Mouse (Mus musculus): Measurements from ENCODE around the gene Prkcz.
"Not testable (repeated sequence)": the region's sequence is repeated elsewhere in the genome, so short reads cannot be mapped to it uniquely, and the experiment has no call there.

Gene Prkcz

DNA sequence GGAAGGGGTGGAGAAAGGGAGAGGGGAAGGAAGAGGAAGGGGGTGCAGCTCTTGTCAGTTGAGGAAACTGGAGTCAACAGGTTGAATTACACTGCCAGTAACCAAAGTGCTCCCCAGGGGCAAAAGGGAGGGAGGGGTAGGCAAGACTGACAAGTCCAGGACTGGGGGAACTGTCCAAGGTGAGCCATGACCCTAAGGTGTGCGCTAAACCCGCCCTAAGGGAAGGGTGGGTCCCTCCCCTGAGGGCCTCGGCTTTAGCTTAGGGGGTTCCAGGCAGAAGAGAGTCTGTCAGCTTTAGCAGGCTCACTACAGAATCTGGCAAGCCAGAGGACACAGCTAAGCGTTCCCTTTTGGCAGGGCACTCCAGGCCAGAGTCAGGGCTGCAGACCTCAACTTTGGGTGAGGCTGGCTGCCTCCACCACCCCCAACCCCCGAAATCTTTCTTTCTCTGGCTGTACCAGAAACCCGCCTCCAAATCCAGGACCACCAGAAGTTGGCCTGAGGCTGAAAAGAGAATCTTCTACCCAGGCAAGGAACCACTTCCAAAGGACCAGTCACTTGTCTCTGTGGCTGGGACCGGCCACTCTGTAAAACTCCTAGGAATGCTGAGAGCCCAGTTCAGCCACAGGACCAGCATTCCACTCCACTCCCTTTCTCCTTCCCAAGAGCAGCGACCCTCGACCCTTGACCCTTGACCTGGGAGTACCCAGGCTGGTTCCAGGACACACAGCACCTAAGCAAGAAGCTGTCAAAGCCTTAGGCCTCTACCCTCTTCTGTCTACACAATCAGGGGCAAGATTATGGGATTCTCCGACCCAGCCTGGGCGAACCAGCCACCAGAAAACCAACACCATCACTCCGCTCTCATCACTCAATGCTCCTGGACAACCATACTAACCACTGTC, 1.3 kb downstream of the Prkcz start:
- DNase-seq (ENCODE audit: low spot score), result peak; percentile 55

DNA sequence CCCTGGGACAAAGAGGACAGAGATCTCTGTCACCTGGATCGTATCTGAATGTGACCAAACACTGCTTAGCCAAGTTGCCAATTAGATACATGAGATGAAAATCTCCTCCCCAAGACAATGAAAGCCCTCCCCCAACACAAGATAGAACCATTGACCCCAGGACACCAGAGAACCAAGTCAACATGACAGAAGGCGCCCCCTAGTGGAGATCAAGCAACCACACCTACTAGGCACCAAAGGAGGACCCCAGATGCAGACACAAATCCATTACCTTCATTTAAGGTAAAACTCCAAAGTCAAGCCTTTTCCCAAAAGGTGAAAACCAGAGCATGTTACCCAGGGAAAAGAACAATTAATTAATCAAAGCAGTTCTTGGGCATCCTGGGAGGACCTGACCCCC, 3.6 kb downstream of the Prkcz start:
- no peak for DNase-seq (ENCODE audit: low spot score)

DNA sequence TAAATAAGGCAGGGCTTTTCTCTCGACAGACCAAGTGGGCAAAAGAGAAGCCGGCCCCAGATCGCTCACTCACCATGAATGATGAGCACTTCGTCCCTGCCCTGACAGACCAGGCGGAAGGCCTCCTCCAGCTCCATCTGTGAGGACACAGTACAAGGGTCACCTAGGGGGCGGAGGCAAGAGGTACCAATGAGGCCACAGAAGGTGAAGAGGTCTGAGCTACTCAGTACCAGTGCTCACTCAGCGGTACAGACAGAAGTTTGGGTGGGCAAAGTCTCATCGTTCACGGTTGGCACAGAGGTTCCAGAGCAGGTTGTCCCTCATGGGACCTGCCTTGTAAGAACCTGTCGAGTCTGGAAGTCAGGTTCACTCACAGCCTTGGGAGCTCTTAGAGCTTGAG, 4.8 kb downstream of the Prkcz start:
- DNase-seq (ENCODE audit: low spot score), result no peak

DNA sequence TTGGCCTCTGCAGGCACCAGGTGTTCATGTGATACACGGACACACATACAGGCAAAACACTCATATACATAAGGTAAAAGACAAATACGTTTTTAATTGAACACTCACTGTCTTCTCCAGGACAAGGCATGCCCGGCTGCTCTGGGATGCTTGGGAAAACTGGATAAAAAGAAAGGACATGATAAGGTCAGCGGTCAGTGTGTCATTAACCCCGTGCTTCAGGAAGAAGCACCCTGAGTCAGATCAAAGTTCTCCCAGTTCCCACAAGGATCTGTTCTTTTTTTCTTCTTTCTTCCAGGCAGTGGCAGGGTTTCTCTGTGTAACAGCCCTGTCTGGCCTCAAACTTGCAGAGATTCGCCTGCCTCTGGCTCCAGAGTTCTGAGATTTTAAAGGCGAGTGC, 6.6 kb downstream of the Prkcz start:
- DNase-seq (ENCODE audit: low spot score), result no peak

DNA sequence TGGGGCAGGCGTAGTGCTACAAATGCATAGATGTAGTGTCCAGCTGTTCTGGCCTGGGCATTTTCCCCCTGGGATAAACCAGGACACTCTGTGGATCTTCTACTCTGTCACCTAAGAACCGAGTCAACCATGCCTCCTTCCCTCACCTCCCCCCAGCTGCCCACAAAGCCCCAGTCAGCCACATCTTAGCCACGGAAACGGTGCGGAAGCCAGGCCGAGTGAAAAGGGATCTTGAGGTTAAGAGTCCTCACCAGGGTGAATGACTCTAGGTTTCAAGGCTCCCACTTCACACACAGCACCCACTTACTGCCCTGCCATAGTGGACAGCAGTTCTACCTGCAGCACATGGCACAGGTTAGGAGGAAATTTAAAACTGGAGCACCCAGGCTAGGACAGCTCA, 7.1 kb downstream of the Prkcz start:
- no peak for DNase-seq (ENCODE audit: low spot score)

DNA sequence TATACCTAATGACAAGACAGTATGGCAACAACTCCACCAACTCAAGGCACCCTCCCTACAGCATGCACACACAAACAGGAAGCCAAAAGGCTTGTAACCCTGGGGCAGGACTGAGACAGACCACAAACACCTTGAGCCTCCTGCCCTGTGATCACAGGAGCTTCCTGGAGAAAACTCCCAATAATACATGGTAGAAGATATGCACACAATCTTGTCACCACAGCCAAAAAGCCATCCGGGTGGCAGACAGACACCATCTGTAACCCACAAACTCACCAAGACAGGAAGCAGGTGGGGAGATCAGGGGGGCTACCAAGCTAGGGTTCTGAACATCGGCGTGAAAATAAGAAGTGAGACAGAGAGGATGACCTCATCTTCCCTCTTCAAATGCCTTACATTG, 8.6 kb downstream of the Prkcz start:
- no peak for DNase-seq (ENCODE audit: low spot score)

DNA sequence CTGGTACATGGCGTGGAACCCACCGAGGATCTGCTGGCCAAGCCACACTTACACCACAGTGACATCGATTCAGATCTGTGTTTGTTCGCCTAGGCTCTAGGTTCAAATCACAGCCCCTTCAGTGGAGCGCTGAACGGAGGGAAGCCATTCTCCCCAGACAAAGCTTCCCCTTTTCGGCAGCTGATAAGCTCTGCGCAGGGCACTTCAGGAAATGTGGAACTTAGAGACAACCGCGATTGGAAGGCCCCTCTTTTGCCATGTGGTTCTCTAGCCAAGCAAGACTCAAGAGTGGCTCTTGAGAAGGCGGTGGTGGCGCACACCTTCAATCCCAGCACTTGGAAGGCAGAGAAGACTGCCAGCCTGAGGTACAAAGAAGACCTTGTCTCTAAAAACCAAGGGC, 14.8 kb downstream of the Prkcz start:
- no peak for DNase-seq (ENCODE audit: low spot score)

DNA sequence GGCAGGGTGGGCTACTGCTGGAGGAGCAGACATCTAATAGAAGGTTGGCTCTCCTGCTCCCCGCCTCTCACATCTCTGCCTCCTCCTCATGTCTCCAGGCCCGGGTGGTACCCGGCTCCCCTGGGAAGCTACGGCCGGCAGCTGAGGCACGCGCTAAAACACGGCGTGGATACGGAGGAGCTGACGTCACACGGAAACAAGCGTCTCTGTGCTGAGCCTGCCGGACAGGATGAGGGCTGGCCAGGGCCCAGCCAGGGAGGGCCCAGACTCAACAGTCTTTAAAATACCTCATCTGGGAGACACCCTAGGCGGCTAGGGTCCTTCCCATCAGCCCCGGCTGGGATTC, 15.6 kb downstream of the Prkcz start:
- peak; percentile 84 for DNase-seq (ENCODE audit: low spot score)

DNA sequence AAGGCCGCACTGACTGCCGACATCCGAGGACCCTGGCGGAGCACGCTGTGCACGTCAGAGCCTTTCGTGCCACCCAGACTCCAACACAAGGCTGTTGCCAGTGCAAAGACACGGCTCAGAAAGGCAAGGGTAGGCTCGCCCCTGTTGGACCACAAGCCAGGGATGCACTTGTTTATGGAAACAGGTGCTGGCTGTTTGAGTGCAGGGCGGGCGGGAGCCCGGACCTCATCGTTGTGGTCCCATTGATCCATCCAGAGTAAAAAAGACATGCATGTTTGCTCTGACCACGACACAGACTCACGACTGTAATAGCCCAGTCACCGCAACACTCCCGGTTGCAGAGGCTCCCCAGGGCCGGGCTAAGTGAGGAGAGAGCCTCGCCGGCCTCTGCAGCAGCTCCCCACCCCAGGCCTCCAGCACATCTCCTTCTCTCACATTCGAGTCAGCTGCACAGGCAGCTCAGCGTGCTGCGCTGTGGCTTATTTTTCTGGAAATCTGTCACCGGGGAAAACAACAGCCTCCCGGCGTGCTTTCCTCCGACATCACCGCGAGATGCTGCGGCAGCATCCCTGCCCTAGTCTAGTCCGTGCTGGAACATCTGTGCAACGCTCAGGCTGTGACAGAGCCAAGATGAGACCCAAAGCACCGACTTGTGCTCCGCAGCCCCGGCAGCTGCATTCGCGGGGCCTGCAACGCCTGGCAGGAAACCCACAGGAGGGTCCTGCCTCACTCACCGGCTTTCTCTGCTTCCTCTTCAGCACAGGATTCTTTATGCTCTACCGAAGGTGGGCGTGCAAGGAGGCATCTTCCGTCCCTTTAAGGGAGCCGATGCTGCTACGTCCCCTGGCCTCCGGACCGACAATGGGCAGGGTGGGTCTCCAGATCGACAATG, 16.2 kb downstream of the Prkcz start:
- DNase-seq (ENCODE audit: low spot score), result peak; percentile 55

DNA sequence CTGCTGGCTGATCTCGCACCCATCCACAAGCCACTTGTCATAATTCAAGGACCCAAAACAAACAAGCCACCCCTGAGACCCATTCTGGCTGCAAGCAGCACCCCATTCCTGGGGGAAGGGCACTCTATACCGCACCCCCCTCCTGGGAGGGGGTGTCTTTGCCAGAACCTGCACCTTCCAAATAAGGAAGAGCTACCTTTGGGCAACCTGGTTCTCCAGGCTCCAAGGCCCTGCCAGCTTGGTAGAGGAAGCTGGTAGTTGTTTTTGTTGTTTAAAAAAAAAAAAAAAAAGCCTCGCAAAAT, 16.9 kb downstream of the Prkcz start:
- no peak for DNase-seq (ENCODE audit: low spot score)

DNA sequence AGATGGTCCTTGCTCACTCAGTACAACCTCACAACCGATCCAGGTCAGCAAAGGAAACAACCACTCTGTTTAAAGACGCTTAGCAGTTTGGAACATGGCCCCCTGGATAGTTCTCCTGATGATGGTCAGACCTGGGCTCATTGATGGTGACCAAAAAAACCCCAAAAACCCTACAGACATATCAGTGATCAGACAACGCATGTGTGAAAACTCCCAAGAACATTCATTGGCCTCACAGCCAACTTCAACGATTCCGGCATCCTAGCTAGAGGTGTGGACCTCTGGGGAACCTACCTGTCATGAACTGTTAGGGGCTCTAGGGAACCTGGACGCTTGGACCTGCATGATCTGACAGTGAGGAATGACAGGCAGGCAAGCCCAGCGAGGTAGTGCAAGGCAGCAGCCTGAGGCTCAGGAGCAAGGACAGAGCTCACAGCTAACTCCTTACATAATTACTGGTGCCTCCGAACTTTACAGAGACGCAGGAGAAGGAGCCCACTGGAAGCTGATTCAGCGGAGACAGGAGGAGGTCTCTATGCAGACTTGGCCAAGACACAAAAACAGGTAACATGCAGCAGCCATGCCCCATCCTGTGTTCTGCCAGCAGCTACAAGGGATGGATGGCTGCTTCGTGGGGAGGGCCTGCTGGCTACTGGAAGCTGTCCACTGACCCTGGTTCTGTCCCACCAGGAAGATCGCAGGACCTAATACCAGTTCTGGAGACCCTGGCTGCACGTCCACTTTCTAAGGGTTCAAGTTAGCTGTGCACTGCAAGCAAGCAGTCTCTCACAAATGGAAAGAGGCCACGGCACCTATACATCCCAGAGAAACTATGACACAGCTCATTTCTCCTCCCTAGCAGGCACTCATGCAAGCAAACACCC, 17.5 kb downstream of the Prkcz start:
- no peak for DNase-seq (ENCODE audit: low spot score)

DNA sequence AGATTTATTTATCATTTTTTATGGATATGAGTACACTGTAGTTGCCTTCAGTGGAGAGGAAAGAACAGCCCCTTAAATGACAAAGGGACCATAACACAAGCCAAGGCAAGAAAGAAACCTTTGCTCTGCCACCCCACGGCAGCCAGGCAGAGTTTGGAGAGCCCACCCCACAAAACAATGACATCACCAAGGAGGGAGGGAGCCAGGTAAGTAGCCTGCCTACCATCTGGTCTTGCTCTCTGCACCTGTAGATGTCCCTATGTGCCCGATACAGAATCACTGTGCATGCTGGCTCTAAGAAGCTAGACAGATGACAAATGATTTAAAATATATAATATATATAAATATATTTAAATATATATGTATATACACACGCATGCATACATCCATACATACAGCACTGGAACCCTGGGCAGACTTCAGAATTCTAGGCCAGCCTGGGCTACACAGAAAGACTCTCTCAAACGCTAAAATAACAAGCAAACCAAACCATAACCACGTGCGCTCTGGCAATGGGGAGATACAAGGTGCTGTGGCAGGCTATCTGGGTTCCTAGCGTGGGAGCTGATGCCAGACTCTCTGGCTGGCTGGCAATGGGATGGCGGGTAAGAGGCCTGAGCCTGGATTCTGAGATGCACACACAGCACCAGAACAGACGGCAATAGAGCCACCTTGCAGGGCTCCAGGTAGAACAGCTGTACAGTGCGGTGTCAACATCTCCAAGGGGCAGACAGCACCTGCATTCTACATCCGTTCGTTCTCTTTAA, 24.7 kb downstream of the Prkcz start:
- DNase-seq (ENCODE audit: low spot score), result no peak

DNA sequence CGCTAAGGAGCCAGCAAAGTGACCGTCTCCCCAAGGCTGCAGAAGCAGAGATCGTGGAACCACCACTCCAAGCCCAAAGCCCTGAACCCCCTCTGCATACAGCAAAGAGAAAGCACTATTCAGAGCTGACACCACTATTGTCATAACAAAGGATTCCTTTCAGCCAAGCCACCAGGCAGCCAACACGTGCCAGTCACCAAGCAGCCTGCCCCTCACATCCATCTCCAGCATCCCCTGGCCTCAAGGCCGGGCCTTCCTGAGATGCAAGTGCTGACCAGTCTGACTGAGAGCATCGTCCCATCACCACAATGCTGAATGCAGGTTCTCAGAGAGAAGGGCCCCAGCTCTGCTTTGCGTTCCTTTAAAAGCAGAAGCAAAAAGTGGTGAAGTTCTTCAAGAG, 28.9 kb downstream of the Prkcz start:
- DNase-seq (ENCODE audit: low spot score), result no peak

DNA sequence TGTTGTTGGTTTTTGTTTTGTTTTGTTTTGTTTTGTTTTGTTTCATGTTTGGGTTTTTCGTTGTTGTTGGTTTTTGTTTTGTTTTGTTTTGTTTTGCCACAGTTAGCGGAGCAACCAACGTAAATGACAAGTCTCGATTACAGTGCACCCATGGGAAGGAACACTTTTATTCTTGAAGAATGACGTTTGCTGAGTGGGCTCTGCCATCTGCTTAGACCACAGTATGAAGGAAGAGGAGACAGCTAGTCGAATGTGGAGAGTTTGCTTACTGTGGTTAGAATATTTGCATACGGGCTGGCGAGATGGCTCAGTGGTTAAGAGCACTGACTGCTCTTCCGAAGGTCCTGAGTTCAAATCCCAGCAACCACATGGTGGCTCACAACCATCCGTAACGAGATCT, 32.8 kb downstream of the Prkcz start:
- not testable (repeated sequence) for DNase-seq (ENCODE audit: low spot score)

DNA sequence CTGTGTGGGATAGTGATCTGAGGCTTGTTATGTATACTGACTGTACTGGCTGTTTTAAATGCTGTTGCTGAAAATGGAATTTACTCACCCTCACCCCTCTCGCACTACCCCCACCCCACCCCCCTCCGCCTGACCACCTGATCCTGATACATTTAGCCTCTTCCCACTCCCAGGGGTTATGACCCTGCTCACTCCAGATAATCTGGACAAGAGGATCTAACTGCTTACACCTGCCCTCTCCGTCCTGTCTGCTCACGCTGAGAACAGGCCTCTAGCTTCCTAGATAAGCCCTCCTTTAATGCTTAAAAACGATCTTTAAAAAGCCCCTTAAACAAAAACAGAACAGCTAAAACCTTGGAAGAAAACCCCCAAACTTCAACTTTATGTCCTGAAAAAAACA, 35.4 kb downstream of the Prkcz start:
- DNase-seq (ENCODE audit: low spot score), result no peak

DNA sequence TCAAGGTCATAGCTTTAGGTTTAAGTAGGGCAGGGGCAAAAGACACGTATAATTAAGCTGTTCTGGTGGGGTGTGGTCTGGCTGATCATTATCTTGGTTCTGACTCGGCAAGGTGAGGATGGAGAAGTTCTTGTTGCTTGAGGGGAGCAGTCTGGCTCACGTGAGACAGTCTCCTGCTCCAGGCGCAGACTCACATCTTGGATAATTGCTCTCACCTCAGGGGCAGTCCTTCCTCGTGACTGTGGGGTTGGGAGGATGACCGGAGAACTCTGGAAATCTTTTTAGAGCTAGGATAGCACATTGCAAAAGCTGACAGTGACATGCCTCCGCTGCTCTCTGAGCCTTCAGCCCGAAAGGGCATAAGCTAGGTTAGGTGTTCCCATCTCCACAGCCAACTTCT, 36.6 kb downstream of the Prkcz start:
- DNase-seq (ENCODE audit: low spot score), result no peak

DNA sequence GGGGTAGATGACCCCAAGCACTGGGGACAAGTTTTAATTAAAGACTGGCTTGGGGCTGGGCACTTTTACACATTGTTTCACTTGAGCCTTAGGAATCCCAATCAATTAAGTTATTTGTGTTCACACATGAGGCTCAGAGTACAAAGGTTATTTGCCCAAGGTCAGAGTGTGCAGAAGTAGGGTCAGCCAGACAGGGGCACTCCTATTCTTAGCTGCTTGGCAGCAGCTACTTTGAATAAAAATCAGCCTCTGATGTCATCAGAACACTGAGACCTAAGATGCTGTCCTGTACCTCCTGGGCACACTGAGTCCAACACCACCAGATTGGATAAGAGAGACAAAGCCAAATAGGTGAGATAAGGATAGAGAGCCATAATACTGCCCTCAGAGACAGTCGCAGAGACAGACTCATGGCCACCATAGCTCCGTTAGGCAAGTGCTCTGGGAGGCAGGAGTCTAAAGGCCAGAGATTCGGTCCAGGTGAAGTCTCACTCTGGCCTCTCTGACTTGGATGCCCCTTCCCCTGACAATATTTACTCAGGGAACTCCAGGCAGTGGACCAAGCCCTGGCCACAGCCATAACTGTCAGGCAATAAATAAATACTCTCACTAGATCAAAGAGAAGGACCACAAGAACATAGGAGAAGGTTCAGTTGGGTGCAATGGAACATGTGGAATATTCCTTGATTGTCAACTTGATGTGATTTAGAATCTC, 37.9 kb downstream of the Prkcz start:
- DNase-seq (ENCODE audit: low spot score), result no peak

DNA sequence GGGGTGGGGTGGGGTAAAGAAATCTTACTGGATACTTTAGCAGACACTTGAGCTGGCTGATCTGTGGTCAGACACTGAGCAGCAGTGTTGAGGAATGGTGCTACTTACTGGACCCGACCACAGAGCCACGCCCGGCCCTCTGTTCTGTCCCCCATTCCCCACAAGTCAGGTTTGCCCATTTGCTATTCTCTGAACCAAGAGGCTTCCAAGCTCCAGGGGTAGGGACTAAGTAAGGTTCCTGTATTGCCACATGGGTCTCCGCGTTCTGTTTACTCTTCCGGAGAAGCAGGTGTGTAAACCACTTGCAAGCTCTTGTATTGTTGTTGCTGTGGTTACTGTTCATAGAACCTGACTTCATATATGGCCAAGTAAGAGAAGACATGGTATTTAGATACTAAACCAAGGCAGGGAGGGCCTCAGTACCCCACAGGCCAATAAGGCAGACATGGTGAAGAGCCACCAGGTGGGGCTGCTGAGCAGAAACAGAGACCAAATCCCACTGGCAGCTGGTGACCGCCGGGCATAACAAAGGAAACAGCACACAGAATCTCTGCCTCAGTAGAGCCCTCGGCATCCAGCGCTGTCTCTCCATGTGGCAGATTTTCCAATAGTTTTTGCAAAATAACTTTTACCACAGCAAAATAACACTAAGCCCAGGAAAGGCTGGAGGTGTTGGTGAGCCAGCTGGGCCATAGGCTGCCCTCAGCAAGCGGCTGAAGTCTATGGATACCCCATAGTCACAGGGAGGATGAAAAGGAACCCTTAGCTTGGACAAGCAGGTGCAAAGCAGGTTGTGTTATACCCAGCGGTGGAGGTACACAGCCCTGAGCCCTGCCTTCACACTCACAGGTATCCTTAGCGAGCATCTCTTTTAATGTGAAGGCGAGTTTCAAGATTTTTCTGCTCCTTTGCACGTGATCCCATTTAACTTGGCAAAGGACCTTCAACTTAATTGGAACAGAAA, 40.6 kb downstream of the Prkcz start:
- peak; percentile 88 for DNase-seq (ENCODE audit: low spot score)

DNA sequence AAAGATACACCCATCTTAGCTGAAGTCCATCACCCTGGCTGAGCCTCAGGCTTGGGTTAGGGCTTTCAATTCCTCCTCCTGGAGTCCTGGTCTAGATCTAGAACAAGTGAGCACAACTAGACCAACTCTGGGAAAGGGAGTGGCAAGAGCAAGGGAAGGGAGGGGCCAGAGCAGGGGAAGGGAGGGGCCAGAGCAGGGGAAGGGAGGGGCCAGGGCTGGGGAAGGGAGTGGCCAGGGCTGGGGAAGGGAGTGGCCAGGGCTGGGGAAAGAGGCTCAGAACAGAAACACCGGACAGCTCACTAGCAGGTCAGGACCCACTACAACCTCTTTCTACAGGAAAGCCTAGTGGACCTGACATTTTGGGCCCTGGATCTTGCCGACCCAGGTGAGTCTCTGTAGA, 42.9 kb downstream of the Prkcz start:
- no peak for DNase-seq (ENCODE audit: low spot score)

DNA sequence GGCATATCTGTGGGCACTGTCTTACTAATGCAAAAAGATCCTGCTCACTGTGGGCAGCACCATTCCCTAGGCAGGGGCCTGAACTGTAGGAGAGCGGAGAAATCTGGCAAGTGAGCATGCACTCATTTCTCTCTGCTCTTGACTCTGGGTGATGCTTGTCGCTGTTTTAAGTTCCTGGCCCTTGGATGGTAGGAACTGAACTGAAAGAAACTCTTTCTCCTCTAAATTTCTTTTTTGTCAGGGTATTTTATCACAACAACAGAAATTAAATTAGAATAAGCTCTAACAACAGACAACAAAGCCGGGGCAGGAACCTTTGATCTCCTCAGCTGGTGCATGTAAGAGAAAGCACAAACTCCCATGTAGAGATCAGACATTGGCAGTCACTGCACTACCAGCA, 46.1 kb downstream of the Prkcz start:
- no peak for DNase-seq (ENCODE audit: low spot score)
